Mouse (Mus musculus) kidney, postnatal 0 days (tissue): ENCODE data around the gene Adamts7. TPM values are rescaled to one million over a fixed set of nuclear protein-coding genes. Genes with fewer than 3 reads are reported as not detected.

Experiments
- ATAC-seq: fragments of 200-750 bp; cut with Nextera tagmentation; replicated peaks from 2 replicates; pipeline ENCODE4 v1.8.0; 2017; ENCODE audit warnings: low read depth, moderate number of reproducible peaks, moderate TSS enrichment, moderate library complexity; ENCODE audit not compliant: low FRiP score
- DNase-seq: peaks from one replicate; pipeline ENCODE4 v3.0.0-alpha.2; 2016; ENCODE audit warnings: low spot score
- H3K27ac ChIP-seq: fragments of 300-500 bp; sonication (generic); 2 replicates; pipeline ENCODE4 v1.5.1; 2014; ENCODE audit warnings: mild to moderate bottlenecking
- H3K27me3 ChIP-seq: fragments of 300-500 bp; sonication (generic); 2 replicates; pipeline ENCODE4 v1.6.1; 2014; ENCODE audit warnings: low read length, mixed read lengths; ENCODE audit not compliant: insufficient read depth
- H3K36me3 ChIP-seq: fragments of 300-500 bp; sonication (generic); 2 replicates; pipeline ENCODE4 v1.6.1; 2014; ENCODE audit warnings: low read length, mixed read lengths; ENCODE audit not compliant: insufficient read depth
- H3K4me1 ChIP-seq: fragments of 300-500 bp; sonication (generic); replicated peaks from 2 replicates; pipeline ENCODE4 v1.6.1; 2014; ENCODE audit warnings: antibody characterized with exemption, low read length, mixed read lengths; ENCODE audit not compliant: insufficient read depth
- H3K4me2 ChIP-seq: fragments of 300-500 bp; sonication (generic); 2 replicates; pipeline ENCODE4 v1.6.1; 2014; ENCODE audit warnings: mild to moderate bottlenecking, low read length, moderate library complexity, mixed read lengths
- H3K4me3 ChIP-seq: fragments of 300-500 bp; sonication (generic); replicated peaks from 2 replicates; pipeline ENCODE4 v1.5.1; 2014; ENCODE audit warnings: low read depth, low read length
- H3K9ac ChIP-seq: fragments of 300-500 bp; sonication (generic); 2 replicates; pipeline ENCODE4 v1.6.1; 2014; ENCODE audit warnings: low read depth, low read length
- H3K9me3 ChIP-seq: fragments of 300-500 bp; sonication (generic); replicated peaks from 2 replicates; pipeline ENCODE4 v1.6.1; 2016; ENCODE audit warnings: low read length, inconsistent platforms, mixed read lengths
- CTCF ChIP-seq: IDR thresholded peaks from 2 replicates; pipeline ENCODE4 v1.5.1; 2016; ENCODE audit warnings: antibody characterized with exemption, low read depth, mild to moderate bottlenecking, moderate library complexity
- WGBS: fragments of 180-500 bp; shearing (Covaris S2); extraction: QIAGEN DNeasy Blood & Tissue Kit; methylation state at CpG from one replicate; pipeline ENCODE4 v1.1.7; 2014; 5-methylcytosine and 5-hydroxymethylcytosine counted together
- polyA plus RNA-seq: library from polyadenylated mRNA; unstranded; fragments of >200 nt; fragmentation: Nextera tagmentation; extraction: Ambion mirVana; gene quantifications from 2 replicates; pipeline ENCODE4 v1.2.1, GENCODE M21; 2015

The Adamts7 gene
- polyA plus RNA-seq, 1 experiment from 2014 or later = 11.6 TPM

DNA sequence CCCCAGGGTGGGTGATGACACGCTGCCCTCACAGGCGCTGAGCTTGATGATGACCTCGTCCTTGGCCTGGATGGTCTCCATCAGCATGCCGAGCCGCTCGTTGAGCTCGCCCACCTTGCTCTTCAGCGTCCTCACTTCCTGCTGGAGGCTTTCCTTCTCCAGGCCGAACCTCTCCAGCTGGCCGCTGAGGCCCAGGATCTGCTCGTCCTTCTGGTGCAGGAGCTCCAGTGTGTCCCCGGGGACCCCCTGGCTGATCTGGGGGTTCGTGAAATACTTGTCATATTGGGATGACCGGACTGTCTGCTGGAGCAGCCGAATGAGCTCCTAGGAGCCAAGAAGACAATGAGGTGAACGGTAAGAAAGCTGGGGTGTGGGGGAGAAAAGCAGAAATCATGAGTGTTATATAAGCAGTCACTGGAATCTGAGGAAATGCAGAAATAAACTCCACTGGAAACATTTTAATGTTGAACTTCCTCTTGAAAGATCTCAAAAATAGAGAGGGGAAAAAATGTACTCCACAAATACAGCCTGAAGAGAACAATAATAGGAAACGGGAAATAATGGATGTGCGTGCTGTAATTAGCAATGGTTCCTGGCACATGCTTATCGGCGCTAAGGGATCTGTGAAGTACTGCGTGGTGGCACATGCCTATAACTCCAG, 63.3 kb downstream of the Adamts7 start:
- peak overlapping the region; percentile 54; the same call in 1 of the 2 replicates for H3K27ac ChIP-seq
- TF ChIP-seq CTCF = no peak
- ATAC-seq = no peak
- peaks cover 4% of the 10 kb centered on the region; the same call in 1 of the 2 replicates for H3K36me3 ChIP-seq
- H3K4me1 ChIP-seq = no peaks in the 10 kb centered on the region
- H3K9ac ChIP-seq = no peak overlapping the region
- no peaks in the 10 kb centered on the region for H3K9me3 ChIP-seq
- no peak overlapping the region for H3K4me3 ChIP-seq
- no peak overlapping the region for H3K4me2 ChIP-seq
- DNase-seq = peak; percentile 38
- WGBS = 77% methylated on average over 21 of the region's 21 CpGs
- no peaks in the 10 kb centered on the region for H3K27me3 ChIP-seq

- ATAC-seq (no peak), DNase-seq (no peak)
- H3K4me2 ChIP-seq = no peak overlapping the region
- H3K27me3 ChIP-seq = no peaks in the 10 kb centered on the region
- H3K4me3 ChIP-seq = no peak overlapping the region
- no peaks in the 10 kb centered on the region for H3K9me3 ChIP-seq
- no peak overlapping the region for H3K9ac ChIP-seq
- no peak overlapping the region for H3K27ac ChIP-seq
- TF ChIP-seq CTCF = no peak
- no peaks in the 10 kb centered on the region for H3K4me1 ChIP-seq
- peaks cover 4% of the 10 kb centered on the region; the same call in 1 of the 2 replicates for H3K36me3 ChIP-seq
- 77% methylated on average over 2 of the region's 2 CpGs for WGBS
These were observed 63.9 kb downstream of the Adamts7 start for GRCm38 (mm10) chr9:90226742-90227096.

- no peak; the same call in 1 of the 2 replicates for ATAC-seq
- Histone ChIP-seq H3K27ac (no peak overlapping the region), H3K4me2 (no peak overlapping the region), H3K9ac (no peak overlapping the region), H3K9me3 (no peaks in the 10 kb centered on the region), H3K4me3 (no peak overlapping the region), H3K4me1 (no peaks in the 10 kb centered on the region), H3K36me3 (peaks cover 4% of the 10 kb centered on the region; the same call in 1 of the 2 replicates), H3K27me3 (no peaks in the 10 kb centered on the region)
- peak; percentile 39 for TF ChIP-seq CTCF
- WGBS = 81% methylated on average over 12 of the region's 12 CpGs
- no peak for DNase-seq
These were observed 64.3 kb downstream of the Adamts7 start for GRCm38 (mm10) chr9:90227171-90227570.

- no peak for TF ChIP-seq CTCF
- WGBS = 83% methylated on average over 8 of the region's 8 CpGs
- Histone ChIP-seq H3K9ac (no peak overlapping the region), H3K4me1 (no peaks in the 10 kb centered on the region), H3K9me3 (no peaks in the 10 kb centered on the region), H3K27ac (no peak overlapping the region), H3K36me3 (no peaks in the 10 kb centered on the region; the same call in 1 of the 2 replicates), H3K4me3 (no peak overlapping the region), H3K27me3 (no peaks in the 10 kb centered on the region), H3K4me2 (no peak overlapping the region)
- ATAC-seq (no peak), DNase-seq (no peak)
These were observed 70.2 kb downstream of the Adamts7 start for GRCm38 (mm10) chr9:90232781-90233690.

DNA sequence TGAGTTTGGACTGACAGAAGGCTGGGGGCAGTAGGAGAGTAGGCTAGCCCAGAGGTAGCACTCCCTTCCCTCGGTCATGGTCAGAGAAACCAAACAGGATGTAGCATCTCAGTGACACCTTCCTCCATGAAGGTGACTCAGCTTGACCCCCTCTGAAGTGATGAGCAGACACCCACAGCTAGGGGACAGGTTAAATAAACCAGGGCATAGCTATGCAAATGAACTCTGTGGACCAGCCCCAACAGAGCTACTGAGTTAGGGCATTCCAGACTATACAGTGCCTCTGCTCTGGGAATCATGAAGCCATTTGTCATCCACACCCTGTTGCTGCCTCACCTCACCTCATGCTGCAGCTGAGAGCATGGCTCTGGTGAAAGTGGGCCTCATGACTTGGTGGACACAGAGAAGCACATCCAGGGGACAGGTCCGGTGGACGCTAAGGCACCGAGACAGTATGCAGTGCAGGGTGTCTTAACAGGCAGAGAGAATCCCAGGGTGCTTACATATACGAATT, 71.1 kb downstream of the Adamts7 start:
- Histone ChIP-seq H3K27me3 (no peaks in the 10 kb centered on the region), H3K9ac (no peak overlapping the region), H3K4me3 (no peak overlapping the region), H3K27ac (no peak overlapping the region), H3K4me2 (no peak overlapping the region), H3K36me3 (no peaks in the 10 kb centered on the region; the same call in 1 of the 2 replicates), H3K4me1 (no peaks in the 10 kb centered on the region), H3K9me3 (no peaks in the 10 kb centered on the region)
- ATAC-seq = no peak
- DNase-seq = no peak
- WGBS = 94% methylated on average over 5 of the region's 5 CpGs
- TF ChIP-seq CTCF = no peak

DNA sequence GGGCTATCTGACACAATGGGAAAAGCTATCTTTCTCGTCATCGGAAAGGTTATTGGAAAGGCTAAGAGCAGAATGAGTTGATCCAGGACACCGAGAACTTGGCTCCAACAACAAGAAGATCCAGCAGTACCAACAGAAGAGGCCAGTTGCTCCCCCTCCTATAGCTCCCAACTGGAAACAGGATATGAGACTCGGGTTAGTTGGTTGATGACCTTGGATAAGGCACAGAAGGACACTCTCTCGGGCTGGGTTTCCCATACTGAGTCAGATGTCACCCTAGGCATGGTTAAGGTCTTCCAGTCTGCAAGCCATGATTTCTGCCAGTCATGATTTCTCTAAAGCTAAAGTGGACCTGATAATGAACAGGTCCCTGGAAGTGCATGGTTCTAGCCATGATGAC, 71.9 kb downstream of the Adamts7 start:
- no peak overlapping the region for H3K4me3 ChIP-seq
- no peak overlapping the region for H3K27ac ChIP-seq
- no peaks in the 10 kb centered on the region for H3K27me3 ChIP-seq
- H3K4me1 ChIP-seq = no peaks in the 10 kb centered on the region
- ATAC-seq (no peak), DNase-seq (no peak)
- H3K9ac ChIP-seq = no peak overlapping the region
- 86% methylated on average over 5 of the region's 5 CpGs for WGBS
- no peaks in the 10 kb centered on the region for H3K9me3 ChIP-seq
- TF ChIP-seq CTCF = no peak
- no peaks in the 10 kb centered on the region; the same call in 1 of the 2 replicates for H3K36me3 ChIP-seq
- no peak overlapping the region for H3K4me2 ChIP-seq
